Mouse (Mus musculus) heart, adult 11 months (tissue): Measurements from ENCODE around the gene Ttyh2.

Experiments used
- DNase-seq: peaks from one replicate; pipeline ENCODE4 v3.0.0; 2022

Gene Ttyh2

DNA sequence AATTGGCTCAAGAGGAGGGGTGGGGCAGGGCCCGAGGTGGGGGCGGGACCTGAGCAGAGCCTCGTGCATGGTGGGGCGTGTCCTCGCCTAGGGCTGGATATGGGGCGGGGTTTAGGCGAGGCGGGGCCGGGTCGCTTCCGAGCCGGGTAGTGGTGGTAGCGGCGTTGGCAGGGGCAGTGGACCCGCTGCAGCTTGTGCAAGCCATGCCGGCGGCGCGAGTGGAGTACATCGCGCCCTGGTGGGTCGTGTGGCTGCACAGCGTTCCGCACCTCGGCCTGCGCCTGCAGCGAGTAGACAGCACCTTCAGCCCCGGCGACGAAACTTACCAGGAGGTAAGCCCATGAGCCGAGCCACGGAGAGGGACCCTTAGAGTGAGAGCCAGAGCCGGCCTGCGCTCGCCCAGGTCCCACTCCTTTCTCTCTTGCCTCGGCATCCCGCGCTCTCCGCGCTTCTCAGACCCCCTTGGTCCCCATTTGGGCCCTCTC is at the start of gene Ttyh2:
Ttyh2 (plus strand) TSS at position 91 of the 485 bp plus-strand sequence.
- DNase-seq: peak; percentile 98

DNA sequence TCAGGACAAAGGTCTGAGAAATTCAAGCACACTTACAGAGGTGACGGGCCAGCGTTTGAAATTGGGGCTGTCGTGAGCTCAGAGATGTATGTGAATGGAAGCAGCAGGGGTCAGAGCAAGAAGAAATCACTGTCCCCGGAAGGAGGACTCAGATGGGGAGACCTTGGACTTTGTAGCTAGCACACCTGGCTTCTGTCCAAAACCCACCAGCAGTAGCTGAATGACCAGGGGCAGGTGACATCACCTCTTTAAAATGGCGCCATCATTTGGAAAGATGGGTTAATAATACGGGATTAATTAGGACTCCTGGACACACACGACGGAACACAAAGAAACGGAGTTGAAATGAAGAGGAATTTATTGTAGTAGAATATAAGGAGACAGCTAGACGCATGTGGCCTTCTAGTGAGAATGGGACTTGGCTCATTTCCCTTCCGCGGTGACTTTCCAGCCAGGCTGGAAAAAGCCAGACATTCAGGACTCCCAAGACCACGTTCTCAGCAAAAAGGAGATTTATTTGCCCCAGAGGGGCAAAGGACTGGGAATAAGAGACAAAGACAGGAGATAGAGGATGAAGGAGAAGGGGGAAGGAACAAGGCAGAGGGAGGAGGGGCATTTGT is 49.0 kb upstream of the Ttyh2 start:
- no peak for DNase-seq

DNA sequence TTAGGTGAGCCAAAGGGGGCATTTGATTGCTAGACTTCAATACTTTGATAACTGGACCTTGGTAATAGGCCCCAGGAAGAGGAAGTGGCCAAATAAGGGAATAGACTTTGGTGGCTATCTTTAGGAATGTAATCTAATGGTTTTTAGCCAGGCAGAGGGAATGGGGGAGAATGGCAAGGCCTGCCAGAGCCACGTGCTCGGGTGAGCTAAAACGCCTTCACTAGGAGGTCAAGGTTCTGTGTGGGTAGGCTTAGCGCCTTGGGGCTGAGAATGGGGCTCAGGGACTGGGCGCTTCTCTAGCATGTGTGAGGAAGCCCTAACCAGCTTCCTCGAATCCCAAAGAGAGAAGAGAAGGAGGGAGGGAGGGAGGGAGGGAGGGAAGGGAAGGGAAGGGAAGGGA is 48.2 kb upstream of the Ttyh2 start:
- DNase-seq: no peak

DNA sequence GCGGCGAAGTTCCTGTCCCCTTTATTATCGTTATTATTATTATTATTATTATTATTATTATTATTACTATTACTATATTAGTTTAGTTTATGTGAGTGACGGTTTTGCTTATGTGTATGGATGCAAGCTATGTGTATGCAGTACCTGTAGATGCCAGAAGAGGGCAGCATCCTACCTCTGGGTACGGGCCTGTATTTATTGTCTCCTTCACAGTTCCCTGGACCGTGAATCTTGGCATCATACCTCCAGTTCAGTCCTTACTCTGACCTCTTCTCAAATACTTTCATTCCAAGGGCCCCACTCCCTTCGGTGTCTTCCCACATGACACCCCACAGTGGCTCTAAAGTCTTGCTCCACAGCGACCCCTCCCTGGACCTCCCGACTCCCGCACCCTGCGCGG is 47.2 kb upstream of the Ttyh2 start:
- no peak for DNase-seq

DNA sequence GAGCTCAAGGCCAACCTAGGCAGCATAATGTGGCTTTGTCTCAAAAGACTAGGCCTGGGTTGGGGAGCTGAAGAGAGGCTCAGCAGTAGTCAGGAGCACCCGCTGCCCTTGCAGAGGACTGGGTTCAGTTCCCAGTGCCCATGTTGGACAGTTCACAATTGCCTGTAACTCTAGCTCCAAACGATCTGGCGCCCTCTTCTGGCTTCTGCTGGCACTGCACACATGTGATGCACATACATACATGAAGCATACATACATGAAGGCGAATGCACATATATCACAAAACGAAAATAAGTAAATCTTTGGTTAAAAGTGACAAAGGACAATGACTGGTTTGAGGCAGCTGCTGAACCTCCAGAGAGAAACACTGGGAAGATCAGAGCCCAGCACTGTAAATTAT is 45.2 kb upstream of the Ttyh2 start:
- DNase-seq: no peak

DNA sequence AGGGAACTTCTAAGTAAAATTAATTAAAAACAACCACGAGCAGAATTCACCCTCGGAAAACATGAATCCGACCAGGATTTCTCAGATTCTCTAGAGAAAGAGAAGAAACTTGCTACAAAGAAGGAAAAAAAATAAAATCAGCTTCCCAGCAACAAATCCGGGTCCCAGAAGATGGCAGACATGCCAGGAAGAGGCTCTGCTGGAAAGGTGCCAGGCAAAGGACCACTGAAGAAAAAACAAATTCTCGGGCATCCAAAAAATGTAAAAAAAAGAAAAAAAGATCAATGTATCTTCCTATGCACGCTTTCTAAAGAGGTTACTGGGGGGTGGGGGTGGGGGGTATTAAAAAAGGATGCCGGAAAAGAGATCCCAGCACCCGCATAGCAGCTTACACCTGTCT is 43.0 kb upstream of the Ttyh2 start:
- no peak for DNase-seq

DNA sequence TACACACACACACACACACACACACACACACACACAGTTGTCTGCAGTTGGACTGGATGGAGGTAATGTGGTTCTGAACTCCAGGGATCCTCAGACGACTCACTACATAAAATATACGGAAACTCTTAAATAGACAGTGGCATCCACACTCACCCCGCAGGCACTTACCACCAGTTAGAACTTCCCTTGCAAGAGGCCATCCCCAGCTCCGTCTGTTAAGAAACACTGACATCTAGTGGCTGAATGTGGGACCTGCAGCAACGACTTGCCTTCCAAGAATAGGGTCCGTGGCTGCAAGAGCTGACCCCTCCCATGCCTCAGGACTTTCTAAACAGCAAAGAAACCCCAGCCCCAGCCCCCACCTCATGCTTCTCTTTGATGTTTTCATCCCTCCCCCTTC is 38.9 kb upstream of the Ttyh2 start:
- DNase-seq: peak; percentile 93

DNA sequence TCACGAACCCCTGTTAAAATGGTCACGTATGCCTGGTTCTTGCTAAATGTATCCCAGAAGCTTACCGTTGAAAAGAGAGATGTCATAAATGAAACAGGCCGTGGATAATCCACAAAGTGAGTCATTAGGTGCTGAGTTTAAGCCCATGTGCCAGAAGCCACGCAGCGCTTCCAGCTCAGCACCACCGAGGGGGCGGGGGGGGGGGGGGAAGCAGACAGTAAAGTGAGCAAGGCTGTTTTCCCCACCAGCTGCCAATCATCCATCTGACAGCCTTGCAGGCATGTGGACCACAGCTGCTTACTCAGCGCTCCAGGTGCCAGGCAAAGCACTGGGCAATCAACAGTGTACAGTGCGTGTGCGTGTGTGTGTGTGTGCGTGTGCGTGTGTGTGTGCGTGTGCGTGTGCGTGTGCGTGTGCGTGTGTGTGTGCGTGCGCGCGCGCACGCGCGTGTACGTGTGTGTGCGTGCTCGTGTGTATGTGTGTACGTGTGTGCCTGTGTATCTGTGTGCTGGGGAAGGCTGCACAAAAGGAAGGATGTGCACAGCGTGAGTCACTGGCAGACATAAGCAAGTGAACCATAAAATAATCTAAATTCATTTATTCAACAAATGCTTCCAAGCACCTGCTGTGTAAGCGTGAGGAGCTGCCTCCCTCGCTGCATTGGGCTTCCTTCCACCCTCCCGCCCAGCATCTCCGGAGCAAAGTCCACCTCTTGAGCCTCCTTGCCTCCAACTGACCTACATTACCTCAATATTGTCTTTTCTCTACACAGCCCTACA is 38.3 kb upstream of the Ttyh2 start:
- no peak for DNase-seq

DNA sequence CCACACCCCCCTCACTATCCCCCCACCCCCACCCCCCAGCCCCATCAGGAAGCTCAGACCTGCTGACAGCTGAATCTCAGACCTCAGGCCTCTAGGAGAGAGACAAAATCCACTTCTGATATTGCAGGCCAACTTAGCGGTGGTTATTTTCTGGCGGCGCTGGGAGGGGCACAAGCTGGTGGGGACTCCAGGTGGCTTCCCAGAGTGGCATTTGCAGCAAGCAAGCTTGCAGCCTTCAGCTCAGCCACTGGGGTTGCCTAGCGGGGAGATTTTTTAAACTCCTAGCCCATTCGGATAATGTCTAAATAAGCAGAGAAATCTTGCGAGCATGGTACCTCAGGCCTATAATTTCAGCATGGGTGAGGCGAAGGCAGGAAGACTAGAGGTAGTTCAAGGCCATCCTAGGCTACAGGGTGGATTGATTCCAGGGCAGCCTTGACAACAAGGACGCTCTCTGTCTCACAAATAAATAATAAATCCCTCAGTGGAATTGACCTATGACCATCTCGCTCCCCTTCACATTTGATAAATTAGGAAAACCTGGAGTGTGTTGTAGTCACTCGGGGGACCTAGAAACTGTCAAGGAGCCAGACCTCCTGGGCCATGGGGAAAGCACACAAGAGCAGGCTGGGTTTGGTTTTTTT is 36.5 kb upstream of the Ttyh2 start:
- no peak for DNase-seq

DNA sequence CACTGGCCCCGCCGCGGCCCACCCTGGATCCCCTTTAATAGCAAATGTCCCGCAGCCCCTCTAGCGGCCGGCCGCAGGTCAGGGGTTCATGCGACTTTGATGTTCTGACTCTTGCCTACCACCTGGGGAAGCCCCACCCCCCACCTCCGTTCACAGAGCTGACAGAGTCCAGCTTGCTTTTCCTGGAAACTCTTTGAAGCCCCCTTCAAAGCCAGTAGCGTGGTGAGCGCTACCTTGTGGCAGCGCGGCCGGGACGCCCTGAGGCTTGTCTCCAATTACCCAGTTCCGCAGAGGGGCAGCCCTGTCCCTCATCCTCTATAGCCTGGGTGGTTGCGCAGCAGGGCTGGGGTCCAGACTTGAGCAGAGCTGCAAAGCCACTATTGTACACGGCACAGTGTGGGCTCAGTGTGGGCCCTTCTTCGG is 35.5 kb upstream of the Ttyh2 start:
- no peak for DNase-seq

DNA sequence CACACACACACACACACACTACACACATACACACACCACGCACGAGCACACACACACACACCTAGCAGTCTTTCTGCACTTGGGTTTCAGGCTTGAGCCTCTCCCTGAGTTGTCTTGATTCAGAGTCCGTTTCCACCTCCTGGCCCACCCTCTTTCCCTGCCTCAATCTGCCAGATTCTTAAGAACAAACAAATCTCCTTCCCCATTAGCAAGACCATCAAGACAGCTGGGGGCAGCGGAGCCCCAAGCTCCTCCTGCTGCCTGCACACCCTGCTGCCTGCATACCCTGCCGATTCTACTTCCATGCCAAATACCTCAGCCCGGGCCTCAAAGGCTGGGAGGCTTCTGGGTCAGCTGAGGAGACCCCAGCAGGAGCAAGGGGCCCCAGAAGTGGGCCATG is 34.6 kb upstream of the Ttyh2 start:
- no peak for DNase-seq

DNA sequence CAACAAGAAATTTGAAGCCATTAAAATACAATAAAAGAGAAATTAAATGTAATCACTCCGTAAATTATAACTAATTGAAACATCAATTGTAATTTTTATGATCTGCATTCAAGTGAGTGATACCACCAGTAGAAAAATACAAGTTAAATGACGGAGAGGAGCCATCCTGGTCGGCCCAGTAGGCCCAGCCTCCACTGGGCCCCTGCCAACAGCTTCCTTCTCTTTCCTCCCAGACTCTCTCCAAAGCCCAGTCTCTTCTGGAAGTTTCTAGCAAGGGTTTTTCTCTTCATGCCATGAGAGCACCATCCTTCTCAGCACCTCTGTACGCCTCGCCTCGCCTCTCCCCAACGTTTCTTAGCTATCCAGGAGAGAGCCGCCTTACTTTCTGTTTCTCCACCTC is 34.1 kb upstream of the Ttyh2 start:
- no peak for DNase-seq

DNA sequence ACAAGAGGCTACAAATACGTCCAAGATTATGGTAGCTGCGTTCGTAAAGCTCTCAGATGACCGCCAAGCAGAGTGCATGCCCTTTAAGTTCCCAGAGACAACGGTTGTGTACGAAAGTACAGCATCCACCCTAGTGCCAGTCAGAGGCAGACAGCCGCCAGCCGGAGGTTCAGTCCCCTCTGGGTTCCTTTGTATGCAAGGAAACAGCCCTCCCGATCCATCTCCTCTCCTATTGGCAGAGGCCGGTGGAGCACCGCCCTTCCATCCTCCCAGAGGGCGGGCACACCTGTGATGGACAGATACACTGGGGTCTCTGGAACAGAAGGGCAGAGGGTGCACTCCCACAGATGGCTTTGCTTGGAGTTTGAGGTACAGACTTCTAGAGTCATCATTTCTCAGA is 33.0 kb upstream of the Ttyh2 start:
- no peak for DNase-seq

DNA sequence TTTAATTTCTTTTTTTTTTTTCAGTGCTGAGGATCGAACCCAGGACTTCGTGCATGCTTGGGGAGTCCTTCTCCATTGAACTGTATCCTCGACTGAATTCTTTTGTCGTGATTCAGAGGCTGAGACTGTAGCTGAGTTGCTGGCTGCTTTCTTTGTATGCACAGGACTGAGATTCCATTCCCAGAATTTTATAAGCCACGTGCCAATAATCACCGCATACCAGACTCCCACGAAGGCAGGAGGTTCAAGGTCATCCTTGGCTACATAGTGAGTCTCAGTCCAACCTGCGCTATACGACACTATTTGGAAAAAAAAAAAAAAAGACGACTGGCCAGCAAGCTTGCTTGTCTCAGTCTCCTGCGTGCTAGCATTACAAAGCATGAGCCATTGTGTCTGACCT is 32.3 kb upstream of the Ttyh2 start:
- no peak for DNase-seq

DNA sequence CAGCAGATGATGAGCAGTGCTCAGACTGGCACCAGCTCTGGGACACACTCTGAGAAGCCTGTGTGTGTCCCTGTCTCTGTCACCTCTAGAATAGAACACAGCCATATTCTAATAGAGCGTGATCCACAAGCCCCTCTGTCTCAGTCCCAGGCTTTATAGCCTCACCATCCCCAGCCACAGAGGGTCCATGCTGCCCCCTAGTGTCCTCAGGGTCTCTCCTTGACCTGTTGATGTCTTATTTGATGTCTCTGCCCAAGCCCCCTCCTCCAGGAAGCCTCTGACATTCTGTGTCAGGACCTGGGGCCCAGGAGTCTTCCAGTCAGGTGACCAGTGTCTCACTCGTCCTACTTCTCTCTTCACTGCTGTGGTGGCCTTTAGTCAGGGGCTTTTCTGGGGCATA is 31.1 kb upstream of the Ttyh2 start:
- DNase-seq: no peak

DNA sequence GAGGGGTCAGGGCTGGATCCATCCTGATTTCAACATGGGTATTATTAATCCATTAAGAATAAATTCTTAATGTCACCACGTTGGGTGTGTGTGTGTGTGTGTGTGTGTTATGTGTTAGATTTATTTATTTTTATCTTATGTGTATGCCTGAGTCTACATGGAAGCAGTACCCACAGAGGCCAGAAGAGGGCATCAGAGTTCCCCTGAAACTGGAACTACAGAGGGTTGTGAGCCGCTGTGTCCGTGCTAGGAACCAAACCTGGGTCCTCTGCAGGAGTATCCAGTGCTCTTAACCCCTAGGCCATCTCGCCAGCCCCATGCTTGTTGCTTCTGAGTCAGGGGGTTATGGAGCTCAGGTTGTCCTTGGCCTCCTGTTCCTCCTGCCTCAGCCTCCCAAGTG is 25.7 kb upstream of the Ttyh2 start:
- DNase-seq: no peak

DNA sequence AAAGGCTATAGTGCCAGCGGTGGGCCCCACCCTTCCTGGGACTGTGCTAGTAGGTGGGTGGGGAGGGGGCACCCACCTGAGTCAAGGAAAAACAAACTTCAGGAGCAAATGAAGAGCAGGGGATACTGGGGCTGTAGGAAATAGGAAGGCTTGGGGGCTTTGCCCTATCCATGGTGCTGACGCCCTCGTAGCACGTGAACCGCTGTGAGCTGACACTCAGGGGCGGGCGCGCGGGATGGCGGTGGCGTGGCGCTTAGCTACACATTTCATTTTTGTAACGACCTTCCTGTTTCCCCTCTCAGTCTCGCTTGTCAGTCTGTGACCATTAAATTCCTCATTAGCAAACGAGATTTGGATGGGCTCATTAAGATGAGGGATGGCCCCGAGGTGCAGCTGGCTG is 22.7 kb upstream of the Ttyh2 start:
- DNase-seq: no peak

DNA sequence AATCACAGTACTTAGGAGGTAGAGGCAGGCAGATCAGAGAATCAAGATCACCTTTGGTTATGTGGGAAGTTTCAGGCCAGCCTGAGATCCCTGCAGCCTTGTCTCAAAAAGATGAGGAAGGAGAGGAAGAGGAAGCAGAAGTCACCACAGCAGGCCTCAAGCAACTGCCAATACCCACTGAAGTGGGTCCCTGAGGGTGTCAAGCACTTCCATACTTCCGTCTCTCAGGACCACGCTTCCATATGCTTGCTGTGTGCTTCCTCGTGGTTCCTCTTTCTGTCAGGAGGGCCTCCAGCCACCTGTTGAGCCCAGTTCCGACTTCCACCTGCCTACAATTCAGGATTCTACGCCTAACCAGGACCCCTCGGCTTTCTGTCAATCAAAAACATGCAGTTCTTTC is 21.6 kb upstream of the Ttyh2 start:
- DNase-seq: peak; percentile 90

DNA sequence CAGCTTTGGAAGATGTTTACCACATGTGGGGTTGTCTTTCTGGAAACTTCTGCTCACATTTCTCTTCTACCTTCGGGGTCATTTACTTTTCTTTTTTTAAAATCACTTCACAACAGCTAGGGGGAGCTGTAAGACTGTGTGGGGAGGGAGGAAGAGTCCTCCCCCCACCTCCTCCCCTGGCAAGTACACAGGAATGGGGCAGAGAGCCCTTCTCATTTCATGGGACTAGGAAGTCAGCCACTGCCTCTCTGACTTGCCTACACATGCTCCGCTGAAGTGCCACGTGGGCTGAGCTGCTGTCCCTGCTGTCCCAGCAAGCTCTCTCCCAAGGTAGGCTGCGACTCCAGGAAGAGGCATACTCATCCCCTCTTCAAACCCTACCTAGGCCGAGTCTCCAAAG is 20.7 kb upstream of the Ttyh2 start:
- DNase-seq: no peak

DNA sequence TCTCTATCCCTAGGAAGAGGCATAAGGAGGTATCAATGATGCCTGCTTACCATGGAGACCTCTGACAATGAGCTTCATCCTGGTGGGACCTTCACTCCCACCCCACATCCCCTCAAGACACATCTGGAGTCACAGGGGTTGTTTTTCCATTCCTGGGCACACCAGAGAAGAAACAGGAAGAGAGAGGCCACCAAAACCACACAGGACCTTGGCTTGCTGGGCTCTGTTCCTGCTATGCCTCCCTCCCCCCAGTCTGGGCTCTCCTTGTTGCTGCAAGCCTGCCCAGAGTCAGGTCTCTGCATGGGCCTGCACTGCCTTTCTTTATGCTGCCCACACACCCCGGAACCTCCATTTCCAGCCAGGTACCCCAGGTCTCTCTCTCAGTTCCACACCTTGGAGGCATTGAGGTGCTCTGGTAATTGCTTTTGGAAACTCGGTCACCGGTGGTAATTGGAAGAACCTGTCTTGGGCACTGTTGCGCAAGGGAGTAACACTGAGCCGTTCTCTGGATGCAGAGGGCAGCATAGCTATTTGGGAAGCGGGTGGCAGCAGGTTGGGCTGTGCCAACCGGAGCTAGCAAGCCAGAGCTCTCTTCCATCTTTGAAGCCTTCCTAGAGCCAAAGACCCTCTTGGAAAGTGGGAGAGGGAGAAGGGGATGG is 19.8 kb upstream of the Ttyh2 start:
- DNase-seq: no peak

DNA sequence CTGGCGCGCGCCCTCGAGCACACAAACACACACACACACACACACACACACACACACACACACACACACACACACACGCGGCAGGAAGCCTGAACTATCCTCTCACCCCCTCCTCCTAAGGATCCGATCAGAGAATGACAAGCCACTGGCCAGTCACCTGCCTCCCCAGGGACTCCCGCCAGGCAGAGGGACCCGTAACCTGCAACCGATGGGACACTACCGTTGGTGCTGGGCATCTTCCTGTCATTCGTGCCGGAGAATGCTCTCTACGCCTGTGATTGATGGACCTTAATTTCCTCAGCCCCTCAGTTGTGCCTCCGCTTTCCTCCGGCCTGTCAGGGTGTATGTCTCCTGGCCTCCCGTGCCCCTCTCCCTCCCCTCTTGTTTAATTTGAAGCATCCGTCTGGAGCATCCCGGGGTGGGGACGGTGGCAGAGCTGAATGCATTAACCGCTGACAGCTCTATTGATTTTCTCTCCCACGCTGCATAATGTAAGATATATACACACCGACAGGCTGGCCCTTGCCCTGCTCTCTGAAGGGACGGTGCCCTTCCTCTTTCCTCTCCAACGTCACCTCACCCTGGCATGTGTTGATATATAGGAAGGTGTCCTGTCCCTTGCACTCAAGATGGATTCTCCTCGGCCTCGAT is 18.1 kb upstream of the Ttyh2 start:
- no peak for DNase-seq

DNA sequence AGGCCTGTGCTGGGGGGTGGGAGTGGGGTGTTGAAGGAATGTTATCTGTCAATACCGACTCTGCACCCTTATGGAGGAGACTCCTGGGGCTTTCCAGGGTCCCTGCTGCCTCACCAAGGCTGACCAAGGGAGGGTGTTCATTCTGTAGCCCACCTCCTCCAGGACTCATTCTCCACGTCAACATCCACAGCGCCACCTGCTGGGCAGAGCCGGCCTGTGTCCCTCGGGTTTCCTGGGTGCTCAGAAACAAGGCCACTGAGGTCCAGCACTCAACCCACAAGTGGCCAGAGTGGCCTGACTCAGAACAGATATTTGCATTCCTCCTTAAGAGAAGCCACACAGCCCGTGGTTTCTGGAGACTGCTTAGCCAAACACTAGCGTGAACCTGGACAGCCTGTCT is 17.5 kb upstream of the Ttyh2 start:
- DNase-seq: no peak

DNA sequence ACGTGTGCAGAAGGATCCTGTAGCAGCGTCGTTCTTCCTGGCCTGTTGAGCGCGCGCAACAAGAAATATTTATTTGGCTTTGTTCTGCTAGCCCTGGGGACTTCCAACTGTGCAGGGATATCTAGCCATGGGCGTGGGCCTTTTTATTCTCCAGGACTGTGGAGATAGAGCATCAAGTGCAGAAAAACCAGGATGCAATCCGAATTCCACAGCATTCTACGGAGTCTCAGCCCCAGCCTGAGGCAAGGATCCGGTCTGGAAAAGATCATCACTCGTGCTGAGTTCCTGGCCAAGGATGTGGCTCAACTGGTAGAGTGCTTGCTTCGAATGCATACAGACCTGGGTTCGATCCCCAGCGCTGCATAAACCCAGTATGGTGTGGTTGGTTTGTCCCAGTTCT is 13.1 kb upstream of the Ttyh2 start:
- DNase-seq: no peak
